Mouse (Mus musculus) MEL (cell line): ENCODE data around the gene Rpp30. TPM values are rescaled to one million over a fixed set of nuclear protein-coding genes. Genes with fewer than 3 reads are reported as not detected.

Experiments used
- DNase-seq: peaks from one replicate; pipeline ENCODE4 v3.0.0; 2011; ENCODE audit warnings: low read depth, low spot score
- H3K27ac ChIP-seq: 2 replicates; pipeline ENCODE4 v1.5.1; 2012; ENCODE audit warnings: low read depth, mild to moderate bottlenecking, control low read depth, low read length, moderate library complexity; ENCODE audit not compliant: control insufficient read depth
- H3K27me3 ChIP-seq, 2 experiments: fragments of 150-350 bp in 1 of 2; sonication (generic) in 1 of 2; 2 replicates each; pipeline ENCODE4 v1.6.1; 2012; ENCODE audit warnings: low read length in 2 of 2, mild to moderate bottlenecking in 2 of 2, improper control_type of control experiment in 1 of 2, moderate library complexity in 1 of 2; ENCODE audit not compliant: insufficient read depth in 2 of 2, control insufficient read depth in 1 of 2
- H3K36me3 ChIP-seq, 2 experiments: 2 replicates each; pipeline ENCODE4 v1.6.1; 2012 to 2014; ENCODE audit warnings: low read length in 2 of 2, improper control_type of control experiment in 1 of 2, inconsistent platforms in 1 of 2, mild to moderate bottlenecking in 1 of 2; ENCODE audit not compliant: insufficient read depth in 2 of 2, control insufficient read depth in 1 of 2
- H3K4me1 ChIP-seq, 2 experiments: fragments of 150-350 bp in 1 of 2; sonication (generic) in 1 of 2; 2 replicates each; pipeline ENCODE4 v1.6.1; 2012; ENCODE audit warnings: low read length in 2 of 2, improper control_type of control experiment in 1 of 2, mild to moderate bottlenecking in 1 of 2; ENCODE audit not compliant: insufficient read depth in 2 of 2, control insufficient read depth in 1 of 2
- H3K4me3 ChIP-seq, 2 experiments: fragments of 150-350 bp in 1 of 2; sonication (generic) in 1 of 2; 2 replicates each; pipeline ENCODE4 v1.5.1; 2012; ENCODE audit warnings: low read depth in 2 of 2, low read length in 2 of 2, mild to moderate bottlenecking in 2 of 2, moderate library complexity in 2 of 2, control low read depth in 1 of 2, improper control_type of control experiment in 1 of 2; ENCODE audit not compliant: control insufficient read depth in 1 of 2, insufficient read depth in 1 of 2
- H3K79me2 ChIP-seq: 2 replicates; pipeline ENCODE4 v1.6.1; 2012; ENCODE audit warnings: mild to moderate bottlenecking, low read length, moderate library complexity; ENCODE audit not compliant: control insufficient read depth, poor library complexity, insufficient read depth
- H3K9ac ChIP-seq: 2 replicates; pipeline ENCODE4 v1.6.1; 2012; ENCODE audit warnings: low read depth, mild to moderate bottlenecking, control low read depth, low read length, moderate library complexity; ENCODE audit not compliant: control insufficient read depth, poor library complexity, severe bottlenecking
- H3K9me3 ChIP-seq: fragments of 150-350 bp; sonication (generic); replicated peaks from 2 replicates; pipeline ENCODE4 v1.6.1; 2012; ENCODE audit warnings: mild to moderate bottlenecking, low read length, improper control_type of control experiment, moderate library complexity; ENCODE audit not compliant: insufficient read depth
- BHLHE40 ChIP-seq: IDR thresholded peaks from 2 replicates; pipeline ENCODE4 v1.6.1; 2012; ENCODE audit warnings: low read depth, mild to moderate bottlenecking, inconsistent platforms, low read length, improper control_type of control experiment, borderline replicate concordance
- E2F4 ChIP-seq: IDR thresholded peaks from 2 replicates; pipeline ENCODE4 v1.6.1; 2011; ENCODE audit warnings: low read depth, low read length, improper control_type of control experiment, borderline replicate concordance
- GABPA ChIP-seq: IDR thresholded peaks from 2 replicates; pipeline ENCODE4 v1.6.1; 2012; ENCODE audit warnings: low read depth, mild to moderate bottlenecking, inconsistent platforms, low read length, improper control_type of control experiment, moderate library complexity
- GATA1 ChIP-seq: IDR thresholded peaks from 2 replicates; pipeline ENCODE4 v1.6.1; 2011; ENCODE audit warnings: low read depth, low read length, improper control_type of control experiment
- JUND ChIP-seq: IDR thresholded peaks from 2 replicates; pipeline ENCODE4 v1.6.1; 2011; ENCODE audit warnings: low read depth, mild to moderate bottlenecking, improper control_type of control experiment, low read length
- MAFK ChIP-seq: IDR thresholded peaks from 2 replicates; pipeline ENCODE4 v1.6.1; 2011; ENCODE audit warnings: low read depth, mild to moderate bottlenecking, low read length, improper control_type of control experiment, borderline replicate concordance
- NELFE ChIP-seq: IDR thresholded peaks from 2 replicates; pipeline ENCODE4 v1.6.1; 2011; ENCODE audit warnings: low read depth, low read length, improper control_type of control experiment
- RCOR1 ChIP-seq: IDR thresholded peaks from 2 replicates; pipeline ENCODE4 v1.6.1; 2012; ENCODE audit warnings: low read depth, mild to moderate bottlenecking, inconsistent platforms, low read length, improper control_type of control experiment
- TAL1 ChIP-seq: IDR thresholded peaks from 2 replicates; pipeline ENCODE4 v1.6.1; 2012; ENCODE audit warnings: mild to moderate bottlenecking, inconsistent platforms, low read length, moderate library complexity, mixed read lengths
- TBP ChIP-seq: IDR thresholded peaks from 2 replicates; pipeline ENCODE4 v1.8.0; 2011; ENCODE audit warnings: low read depth, low read length, improper control_type of control experiment
- UBTF ChIP-seq: IDR thresholded peaks from 2 replicates; pipeline ENCODE4 v1.6.1; 2012; ENCODE audit warnings: low read depth, mild to moderate bottlenecking, inconsistent platforms, low read length, improper control_type of control experiment, moderate library complexity, borderline replicate concordance; ENCODE audit not compliant: insufficient read depth
- USF1 ChIP-seq: IDR thresholded peaks from 2 replicates; pipeline ENCODE4 v1.6.1; 2014; ENCODE audit warnings: low read depth, mild to moderate bottlenecking, inconsistent platforms, low read length, improper control_type of control experiment, moderate library complexity
- polyA plus RNA-seq, 2 experiments: library from polyadenylated mRNA; stranded (reverse) in 1 of 2; unstranded in 1 of 2; fragments of >175 nt in 1 of 2; fragments of >200 nt in 1 of 2; gene quantifications; 2 replicates each; pipeline versions ENCODE4 v1.2.1 to v1.2.4; 2012; ENCODE audit warnings: low replicate concordance in 2 of 2, low read depth in 1 of 2; ENCODE audit not compliant: insufficient read length in 2 of 2, insufficient read depth in 1 of 2, missing spikeins in 1 of 2
- total RNA-seq: library from RNA; depleted of rRNA; stranded (reverse); fragments of 300-350 nt; gene quantifications from 2 replicates; pipeline ENCODE4 v1.2.3, GENCODE M21; 2012

The Rpp30 gene
- total and polyA plus RNA-seq, 3 experiments: 55.4 to 81.3 TPM; not detected in 1

DNA sequence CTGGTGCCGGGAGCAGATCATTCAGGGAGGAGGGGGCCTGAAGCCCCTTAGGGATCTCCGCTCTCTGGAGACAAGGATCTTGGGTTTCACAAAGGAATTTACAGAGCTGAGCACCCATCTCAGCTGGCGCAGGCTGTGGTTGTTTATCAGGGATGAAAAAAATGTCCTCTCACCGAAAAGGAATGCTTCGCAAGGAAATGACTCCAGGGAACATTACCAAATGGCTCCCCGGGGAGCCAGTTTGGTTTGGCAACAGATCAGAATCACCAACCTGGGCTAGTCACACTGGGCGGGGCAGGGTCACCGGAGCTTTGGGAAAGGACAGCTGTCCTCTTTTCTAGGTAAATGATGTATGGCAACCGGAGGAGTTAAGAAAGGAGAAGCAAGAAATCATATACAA lies 45.7 kb downstream of the Rpp30 start:
- no peak for TF ChIP-seq TBP
- TF ChIP-seq, all 39 proteins: peak for 0

DNA sequence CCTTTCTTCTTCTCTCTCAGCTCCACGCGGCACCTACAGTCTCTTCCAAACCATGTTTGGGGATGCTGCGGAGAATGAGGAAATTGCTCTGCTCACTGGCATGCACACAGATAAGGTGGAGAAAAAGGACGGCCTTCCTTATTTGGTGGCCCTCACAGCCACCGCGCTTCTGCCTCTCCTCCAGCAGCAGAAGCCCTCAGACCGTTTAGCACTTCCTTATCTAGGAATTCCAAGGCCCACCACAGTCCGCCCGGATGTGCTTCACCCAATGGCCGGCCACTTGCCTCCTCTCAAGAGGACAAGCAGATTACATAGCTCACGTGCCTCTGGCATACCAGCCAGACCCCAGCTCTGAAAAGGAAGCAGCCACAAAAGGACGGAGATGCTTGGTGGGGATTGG lies 46.1 kb downstream of the Rpp30 start:
- H3K27me3 ChIP-seq: no peaks in the 10 kb centered on the region; a peak in 1 of 4 replicates
- H3K36me3 ChIP-seq: peaks cover 0 to 3% of the 10 kb centered on the region in 2 experiments; a peak in 2 of 4 replicates
- no peaks in the 10 kb centered on the region for H3K9me3 ChIP-seq
- H3K4me1 ChIP-seq: peaks cover 0 to 4% of the 10 kb centered on the region in 2 experiments; a peak in 1 of 4 replicates
- no peak overlapping the region for H3K9ac ChIP-seq
- peak overlapping the region in 1 of 2 experiments; percentile 19; a peak in 2 of 4 replicates for H3K4me3 ChIP-seq
- TF ChIP-seq USF1 (no peak), TAL1 (peak; percentile 5; the same call in 1 of the 2 replicates), GATA1 (peak; percentile 30; the same call in 1 of the 2 replicates)
- H3K79me2 ChIP-seq: no peaks in the 10 kb centered on the region
- H3K27ac ChIP-seq: no peak overlapping the region
- DNase-seq: peak; percentile 67

More for the DNA sequence above, 45.7 kb downstream of the Rpp30 start:
- no peaks in the 10 kb centered on the region for H3K79me2 ChIP-seq
- DNase-seq: no peak
- peak overlapping the region in 1 of 2 experiments; percentile 19; a peak in 2 of 4 replicates for H3K4me3 ChIP-seq
- peaks cover 0 to 3% of the 10 kb centered on the region in 2 experiments; a peak in 2 of 4 replicates for H3K36me3 ChIP-seq
- H3K27me3 ChIP-seq: no peaks in the 10 kb centered on the region; a peak in 1 of 4 replicates
- peaks cover 0 to 4% of the 10 kb centered on the region in 2 experiments; a peak in 1 of 4 replicates for H3K4me1 ChIP-seq
- no peaks in the 10 kb centered on the region for H3K9me3 ChIP-seq
- H3K9ac ChIP-seq: 0 out of 2 replicates have a peak overlapping the region, but pooled peaks have one; percentile 14
- no peak overlapping the region for H3K27ac ChIP-seq

DNA sequence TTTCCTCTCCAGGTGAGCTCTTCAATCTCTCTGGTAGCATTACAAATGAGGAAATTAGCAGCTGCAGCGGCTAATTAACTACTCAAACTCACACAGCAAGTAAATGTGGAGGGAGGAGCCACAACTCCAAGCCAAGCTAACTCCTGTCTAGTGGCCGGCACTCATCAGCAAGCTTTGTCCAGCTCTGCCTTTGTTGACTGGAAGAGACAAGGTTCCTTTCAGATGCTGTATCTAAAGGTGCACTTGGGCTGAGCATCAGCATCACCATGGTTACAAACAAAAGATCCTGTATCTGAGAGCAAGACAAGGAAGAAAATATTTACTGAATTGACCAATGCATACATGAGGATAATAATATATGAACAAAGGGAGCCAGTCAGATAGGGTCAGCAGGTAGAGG lies 46.7 kb downstream of the Rpp30 start:
- Histone ChIP-seq H3K36me3 (peaks cover 0 to 3% of the 10 kb centered on the region in 2 experiments; a peak in 2 of 4 replicates), H3K79me2 (no peaks in the 10 kb centered on the region), H3K4me1 (peaks cover 0 to 4% of the 10 kb centered on the region in 2 experiments; a peak in 1 of 4 replicates), H3K9ac (no peak overlapping the region), H3K27ac (no peak overlapping the region), H3K9me3 (no peaks in the 10 kb centered on the region), H3K4me3 (no peak overlapping the region), H3K27me3 (no peaks in the 10 kb centered on the region; a peak in 1 of 4 replicates)
- DNase-seq: peak; percentile 11
- TF ChIP-seq E2F4 (no peak), GABPA (no peak), RCOR1 (no peak), NELFE (no peak), UBTF (no peak), MAFK (no peak), BHLHE40 (no peak), JUND (no peak)
